Mouse (Mus musculus) stomach, postnatal 0 days (tissue): ENCODE measurements at regions not wholly inside any gene's neighbourhood (a gene's known extent, or its start where the extent isn't known, plus 50 kb on each side); places are given as distances from the start of the nearest gene placed in this dataset.

Experiments used
- CTCF ChIP-seq: IDR thresholded peaks from 2 replicates; pipeline ENCODE4 v1.5.1; 2016; ENCODE audit warnings: antibody characterized with exemption, low read depth, mild to moderate bottlenecking, moderate library complexity
- EP300 ChIP-seq: optimal IDR thresholded peaks from 2 replicates; pipeline ENCODE3; 2016; ENCODE audit warnings: antibody characterized with exemption

- TF ChIP-seq CTCF, result no peak
- no peak for TF ChIP-seq EP300
These were observed 60.1 kb upstream of the Kcnj6 start for GRCm38 (mm10) chr16:95057596-95057995.
